Comparison of ENCODE assay signal across 23 mouse cellular contexts in the genomic region with DNA sequence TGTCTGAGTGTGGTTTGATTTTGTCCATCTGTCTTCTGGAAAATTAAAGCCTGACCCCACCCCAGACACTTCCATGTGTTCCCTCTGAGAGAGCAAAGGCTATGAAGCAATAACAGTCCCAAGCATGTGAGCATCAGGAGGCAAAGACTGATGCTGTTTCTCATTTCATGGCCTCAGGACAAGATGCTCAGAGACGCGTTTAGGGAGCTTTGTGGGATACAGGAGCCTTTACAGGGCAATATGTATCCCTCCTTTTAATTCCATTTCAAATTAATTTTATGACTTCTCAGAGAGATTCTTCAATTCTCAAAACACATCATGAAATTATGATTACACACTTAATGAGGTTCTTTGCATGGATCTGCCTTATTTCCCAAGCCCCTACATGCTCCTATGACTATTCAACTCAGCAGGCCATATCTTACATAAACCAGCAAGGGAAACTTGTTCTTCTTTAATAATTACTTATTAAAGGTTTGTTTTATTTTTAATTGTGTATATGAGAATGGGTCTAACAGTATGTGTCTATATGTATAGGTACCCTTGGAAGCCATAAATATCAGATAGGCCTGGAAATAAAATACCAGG. TPM values are rescaled to one million over a fixed set of nuclear protein-coding genes. Genes with fewer than 3 reads are reported as not detected.
"Had no signal": no experiment of that assay in that cellular context is flagged by ENCODE, and none has a peak within 500 bp of the region (broad histone marks: within the 10 kb centered on the region; RNA-seq: fewer than 3 reads in every experiment).

No protein-coding gene starts in this region.

- H3K4me1 ChIP-seq: liver, embryonic 13.5 days; liver, embryonic 15.5 days; lung, embryonic 15.5 days; megakaryocyte, embryonic 14.5 days; midbrain, embryonic 13.5 days; neural tube, embryonic 12.5 days had no signal

- H3K9me3 ChIP-seq: liver, embryonic 13.5 days; liver, embryonic 15.5 days; lung, embryonic 15.5 days; midbrain, embryonic 13.5 days; neural tube, embryonic 12.5 days had no signal

- DNase-seq: liver, embryonic 13.5 days; liver, postnatal 0 days; lung, adult 2 months; lung, postnatal 14 days; lung, postnatal 36 days; retina, postnatal 1 day; right cerebral cortex, adult 18-20 months; right cerebral cortex, postnatal 25 days; right cerebral cortex, postnatal 4 days; spleen, adult 18-20 months; thymus, adult 18-20 months; thymus, postnatal 14 days; thymus, postnatal 36 days had no signal

- H3K27me3 ChIP-seq: liver, embryonic 13.5 days; liver, embryonic 15.5 days; lung, embryonic 15.5 days; megakaryocyte, embryonic 14.5 days; midbrain, embryonic 13.5 days; neural tube, embryonic 12.5 days had no signal

- H3K36me3 ChIP-seq: liver, embryonic 13.5 days; liver, embryonic 15.5 days; lung, embryonic 15.5 days; midbrain, embryonic 13.5 days; neural tube, embryonic 12.5 days had no signal

- H3K27ac ChIP-seq: liver, embryonic 13.5 days; liver, embryonic 15.5 days; lung, embryonic 15.5 days; macrophage; midbrain, embryonic 13.5 days; neural tube, embryonic 12.5 days had no signal

- H3K4me2 ChIP-seq: liver, embryonic 13.5 days; liver, embryonic 15.5 days; lung, embryonic 15.5 days; midbrain, embryonic 11.5 days; midbrain, embryonic 13.5 days; neural tube, embryonic 12.5 days had no signal

- H3K9ac ChIP-seq: liver, embryonic 13.5 days; liver, embryonic 15.5 days; liver, postnatal 0 days; lung, embryonic 15.5 days; midbrain, embryonic 13.5 days; neural tube, embryonic 12.5 days had no signal

- H3K4me3 ChIP-seq: liver, embryonic 13.5 days; liver, embryonic 15.5 days; lung, embryonic 15.5 days; megakaryocyte, embryonic 14.5 days; midbrain, embryonic 13.5 days; myocyte; neural tube, embryonic 12.5 days had no signal

- ATAC-seq: liver, postnatal 0 days; lung, postnatal 0 days; midbrain, embryonic 13.5 days; midbrain, embryonic 16.5 days had no signal

RNA-seq across cellular contexts. Expression of gene Emcn, which starts 27.0 kb away (rescaled TPM):
- polyA plus RNA-seq: macrophage, myocyte had no signal
